Mouse (Mus musculus): ENCODE results near the gene Gjb5. TPM values are rescaled to one million over a fixed set of nuclear protein-coding genes. Genes with fewer than 3 reads are reported as not detected.

Gene Gjb5
- polyA plus RNA-seq, 1 experiment from 2014 or later, result 1.8 TPM

GRCm38 (mm10) chr4:127337668-127338067 lies 20.3 kb downstream of the Gjb5 start:
- no peak for DNase-seq (ENCODE audit: low spot score)
- peaks cover 5% of the 10 kb centered on the region for H3K4me1 ChIP-seq
- H3K27ac ChIP-seq, result no peak overlapping the region
- H3K27me3 ChIP-seq (ENCODE audit: insufficient read depth, poor library complexity, severe bottlenecking), result peaks cover 28% of the 10 kb centered on the region
- H3K4me3 ChIP-seq, result no peak overlapping the region
- 86% methylated on average over 5 of the region's 5 CpGs for WGBS
- H3K9me3 ChIP-seq, result no peaks in the 10 kb centered on the region
- no peaks in the 10 kb centered on the region for H3K36me3 ChIP-seq

GRCm38 (mm10) chr4:127334870-127335504 lies 23.0 kb downstream of the Gjb5 start:
- H3K27me3 ChIP-seq (ENCODE audit: insufficient read depth, poor library complexity, severe bottlenecking), result peaks cover 43% of the 10 kb centered on the region
- no peaks in the 10 kb centered on the region for H3K36me3 ChIP-seq
- WGBS, result 27% methylated on average over 5 of the region's 5 CpGs
- H3K9me3 ChIP-seq, result no peaks in the 10 kb centered on the region
- peak overlapping the region; percentile 59; the same call in 1 of the 2 replicates for H3K27ac ChIP-seq
- H3K4me3 ChIP-seq, result no peak overlapping the region
- no peak for DNase-seq (ENCODE audit: low spot score)
- peaks cover 17% of the 10 kb centered on the region for H3K4me1 ChIP-seq

- DNase-seq (ENCODE audit: low spot score), result no peak
- Histone ChIP-seq H3K4me1 (peaks cover 25% of the 10 kb centered on the region), H3K27ac (no peak overlapping the region), H3K27me3 (ENCODE audit: insufficient read depth, poor library complexity, severe bottlenecking) (peaks cover 76% of the 10 kb centered on the region), H3K4me3 (no peak overlapping the region), H3K36me3 (no peaks in the 10 kb centered on the region), H3K9me3 (no peaks in the 10 kb centered on the region)
- 22% methylated on average over 13 of the region's 13 CpGs for WGBS
Observed at GRCm38 (mm10) chr4:127331171-127331570, 26.8 kb downstream of the Gjb5 start.

- H3K27ac ChIP-seq, result peak within 1 kb of the TSS; percentile 47; the same call in 1 of the 2 replicates
- no peaks in the 10 kb centered on the region for H3K9me3 ChIP-seq
- 2% methylated on average over 49 of the region's 49 CpGs for WGBS
- H3K4me1 ChIP-seq, result peaks cover 25% of the 10 kb centered on the region
- H3K4me3 ChIP-seq, result peak within 1 kb of the TSS; percentile 46
- H3K36me3 ChIP-seq, result no peaks in the 10 kb centered on the region
- no peak for DNase-seq (ENCODE audit: low spot score)
- H3K27me3 ChIP-seq (ENCODE audit: insufficient read depth, poor library complexity, severe bottlenecking), result peaks cover 83% of the 10 kb centered on the region
Observed at GRCm38 (mm10) chr4:127330181-127331100, 27.5 kb downstream of the Gjb5 start, which contains the start of gene Gjb3. Gene Gjb3, minus strand, starts transcription at chr4:127330844.

- DNase-seq (ENCODE audit: low spot score), result no peak
- H3K27ac ChIP-seq, result 0 out of 2 replicates have a peak overlapping the region, but pooled peaks have one; percentile 47
Observed at GRCm38 (mm10) chr4:127329751-127330150, 28.2 kb downstream of the Gjb5 start.

GRCm38 (mm10) chr4:127329046-127329445 lies 28.9 kb downstream of the Gjb5 start:
- Histone ChIP-seq H3K27ac (no peak overlapping the region), H3K36me3 (no peaks in the 10 kb centered on the region), H3K4me1 (peaks cover 20% of the 10 kb centered on the region), H3K9me3 (no peaks in the 10 kb centered on the region), H3K4me3 (no peak overlapping the region), H3K27me3 (ENCODE audit: insufficient read depth, poor library complexity, severe bottlenecking) (peaks cover 87% of the 10 kb centered on the region)
- 14% methylated on average over 3 of the region's 3 CpGs for WGBS
- no peak for DNase-seq (ENCODE audit: low spot score)

More at GRCm38 (mm10) chr4:127329751-127330150, 28.2 kb downstream of the Gjb5 start:
- WGBS, result 1% methylated on average over 13 of the region's 13 CpGs
- H3K9me3 ChIP-seq, result no peaks in the 10 kb centered on the region
- no peaks in the 10 kb centered on the region for H3K36me3 ChIP-seq
- peak overlapping the region; percentile 46 for H3K4me3 ChIP-seq
- peaks cover 87% of the 10 kb centered on the region for H3K27me3 ChIP-seq (ENCODE audit: insufficient read depth, poor library complexity, severe bottlenecking)
- peaks cover 21% of the 10 kb centered on the region for H3K4me1 ChIP-seq

GRCm38 (mm10) chr4:127328378-127328777 lies 29.6 kb downstream of the Gjb5 start:
- 46% methylated on average over 7 of the region's 7 CpGs for WGBS
- Histone ChIP-seq H3K27me3 (ENCODE audit: insufficient read depth, poor library complexity, severe bottlenecking) (peaks cover 83% of the 10 kb centered on the region), H3K27ac (no peak overlapping the region)

GRCm38 (mm10) chr4:127327749-127328148 lies 30.2 kb downstream of the Gjb5 start:
- no peak overlapping the region for H3K27ac ChIP-seq
- H3K9me3 ChIP-seq, result no peaks in the 10 kb centered on the region
- no peak for DNase-seq (ENCODE audit: low spot score)
- no peak overlapping the region for H3K4me3 ChIP-seq
- 65% methylated on average over 6 of the region's 6 CpGs for WGBS
- H3K27me3 ChIP-seq (ENCODE audit: insufficient read depth, poor library complexity, severe bottlenecking), result peaks cover 79% of the 10 kb centered on the region
- peaks cover 20% of the 10 kb centered on the region for H3K4me1 ChIP-seq
- H3K36me3 ChIP-seq, result no peaks in the 10 kb centered on the region

More at GRCm38 (mm10) chr4:127328378-127328777, 29.6 kb downstream of the Gjb5 start:
- H3K4me1 ChIP-seq, result peaks cover 20% of the 10 kb centered on the region
- no peak for DNase-seq (ENCODE audit: low spot score)
- no peaks in the 10 kb centered on the region for H3K9me3 ChIP-seq
- no peak overlapping the region for H3K4me3 ChIP-seq
- no peaks in the 10 kb centered on the region for H3K36me3 ChIP-seq

- WGBS, result 29% methylated on average over 7 of the region's 7 CpGs
- Histone ChIP-seq H3K4me3 (no peak overlapping the region), H3K4me1 (peaks cover 20% of the 10 kb centered on the region), H3K36me3 (no peaks in the 10 kb centered on the region), H3K27me3 (ENCODE audit: insufficient read depth, poor library complexity, severe bottlenecking) (peaks cover 74% of the 10 kb centered on the region), H3K27ac (no peak overlapping the region), H3K9me3 (no peaks in the 10 kb centered on the region)
- DNase-seq (ENCODE audit: low spot score), result no peak
Observed at GRCm38 (mm10) chr4:127327258-127327657, 30.7 kb downstream of the Gjb5 start.

- H3K27me3 ChIP-seq (ENCODE audit: insufficient read depth, poor library complexity, severe bottlenecking), result peaks cover 54% of the 10 kb centered on the region
- no peak for DNase-seq (ENCODE audit: low spot score)
Observed at GRCm38 (mm10) chr4:127325276-127325675, 32.7 kb downstream of the Gjb5 start.

GRCm38 (mm10) chr4:127324759-127325158 lies 33.2 kb downstream of the Gjb5 start:
- WGBS, result 11% methylated on average over 6 of the region's 6 CpGs

More at GRCm38 (mm10) chr4:127325276-127325675, 32.7 kb downstream of the Gjb5 start:
- Histone ChIP-seq H3K36me3 (no peaks in the 10 kb centered on the region), H3K9me3 (no peaks in the 10 kb centered on the region), H3K27ac (no peak overlapping the region), H3K4me1 (peaks cover 11% of the 10 kb centered on the region), H3K4me3 (no peak overlapping the region)
- 83% methylated on average over 5 of the region's 5 CpGs for WGBS

GRCm38 (mm10) chr4:127324296-127324695 lies 33.7 kb downstream of the Gjb5 start:
- peaks cover under 1% of the 10 kb centered on the region; the same call in 1 of the 2 replicates for H3K4me1 ChIP-seq
- no peak overlapping the region for H3K27ac ChIP-seq
- H3K4me3 ChIP-seq, result no peak overlapping the region
- no peaks in the 10 kb centered on the region for H3K9me3 ChIP-seq
- H3K27me3 ChIP-seq (ENCODE audit: insufficient read depth, poor library complexity, severe bottlenecking), result peaks cover 44% of the 10 kb centered on the region
- no peaks in the 10 kb centered on the region for H3K36me3 ChIP-seq
- DNase-seq (ENCODE audit: low spot score), result no peak
- 76% methylated on average over 10 of the region's 10 CpGs for WGBS

More at GRCm38 (mm10) chr4:127324759-127325158, 33.2 kb downstream of the Gjb5 start:
- peak; percentile 88 for DNase-seq (ENCODE audit: low spot score)
- H3K27ac ChIP-seq, result no peak overlapping the region
- peaks cover 49% of the 10 kb centered on the region for H3K27me3 ChIP-seq (ENCODE audit: insufficient read depth, poor library complexity, severe bottlenecking)
- peaks cover 6% of the 10 kb centered on the region for H3K4me1 ChIP-seq
- H3K9me3 ChIP-seq, result no peaks in the 10 kb centered on the region
- H3K36me3 ChIP-seq, result no peaks in the 10 kb centered on the region
- H3K4me3 ChIP-seq, result no peak overlapping the region

- no peak overlapping the region for H3K4me3 ChIP-seq
- peaks cover 44% of the 10 kb centered on the region for H3K27me3 ChIP-seq (ENCODE audit: insufficient read depth, poor library complexity, severe bottlenecking)
- H3K36me3 ChIP-seq, result no peaks in the 10 kb centered on the region
- no peak overlapping the region for H3K27ac ChIP-seq
- no peak for DNase-seq (ENCODE audit: low spot score)
- 71% methylated on average over 3 of the region's 3 CpGs for WGBS
- H3K4me1 ChIP-seq, result no peaks in the 10 kb centered on the region
- no peaks in the 10 kb centered on the region for H3K9me3 ChIP-seq
Observed at GRCm38 (mm10) chr4:127323651-127324050, 34.3 kb downstream of the Gjb5 start.
